Mouse (Mus musculus): Measurements from ENCODE around the gene Eva1a. TPM values are rescaled to one million over a fixed set of nuclear protein-coding genes. Genes with fewer than 3 reads are reported as not detected.

Gene Eva1a
- polyA plus RNA-seq (2021; fragmentation: Nextera tagmentation), result 15.7 and 19.9 TPM in 2 replicates
- long read RNA-seq, experiment 1, transcript Eva1a-201 (3 exons, 1,773 nt), result major isoform, 51 of 54 reads
- long read RNA-seq, experiment 1, partial matches to known transcripts, result 1 of 54 reads
- long read RNA-seq, experiment 1, other reads (novel, unspliced or antisense), result 2 of 54 reads
- long read RNA-seq, experiment 2, transcript Eva1a-201 (3 exons, 1,773 nt), result major isoform, 110 of 115 reads
- long read RNA-seq, experiment 2, partial matches to known transcripts, result 1 of 115 reads
- long read RNA-seq, experiment 2, other reads (novel, unspliced or antisense), result 4 of 115 reads

DNA sequence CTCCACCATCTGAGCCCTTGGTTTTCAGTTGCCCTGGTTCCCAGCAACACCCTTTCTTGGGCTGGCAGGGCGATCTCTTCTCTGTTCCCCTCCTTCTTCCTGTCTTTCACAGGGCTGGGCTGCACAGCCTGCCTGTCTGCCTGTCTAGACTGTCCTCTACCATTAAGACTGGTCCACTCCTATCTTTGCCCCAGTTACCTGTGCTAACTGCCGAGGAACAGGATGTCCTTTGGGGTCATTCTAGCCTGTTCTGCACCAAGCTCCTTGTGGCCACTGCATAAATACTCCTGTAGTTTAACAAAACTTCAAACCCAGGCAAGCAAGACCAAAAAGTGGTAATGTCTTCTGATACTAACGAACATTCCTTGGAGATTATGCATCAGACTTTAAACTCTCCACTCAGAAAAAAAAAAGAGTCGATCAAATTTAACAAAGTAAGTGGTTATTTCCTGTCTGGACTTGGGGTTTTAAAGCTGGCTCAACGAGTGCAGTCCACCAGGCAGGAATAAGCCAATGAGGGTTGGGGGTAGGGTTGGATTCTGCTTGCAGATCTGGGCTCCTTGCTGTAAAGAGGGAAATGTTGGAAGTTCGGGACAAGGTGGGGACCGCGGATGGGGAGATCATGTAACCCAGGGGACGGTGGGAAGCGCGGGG lies at the start of gene Eva1a:
Gene Eva1a (plus strand): TSS at position 210 of the 654 bp plus-strand sequence.

Other genes starting within 250 kb of the Eva1a start
- gene Gcfc2, start 117.4 kb upstream of the Eva1a start, polyA plus RNA-seq (2021; fragmentation: Nextera tagmentation), result 0.28 and 0.56 TPM in 2 replicates
- gene Mrpl19, start 75.1 kb upstream of the Eva1a start, polyA plus RNA-seq (2021; fragmentation: Nextera tagmentation), result 34.2 and 39.0 TPM in 2 replicates

Data from layer of hippocampus, adult 6 months (tissue).